8 mouse cellular contexts compared by ENCODE assay signal in the genomic region with DNA sequence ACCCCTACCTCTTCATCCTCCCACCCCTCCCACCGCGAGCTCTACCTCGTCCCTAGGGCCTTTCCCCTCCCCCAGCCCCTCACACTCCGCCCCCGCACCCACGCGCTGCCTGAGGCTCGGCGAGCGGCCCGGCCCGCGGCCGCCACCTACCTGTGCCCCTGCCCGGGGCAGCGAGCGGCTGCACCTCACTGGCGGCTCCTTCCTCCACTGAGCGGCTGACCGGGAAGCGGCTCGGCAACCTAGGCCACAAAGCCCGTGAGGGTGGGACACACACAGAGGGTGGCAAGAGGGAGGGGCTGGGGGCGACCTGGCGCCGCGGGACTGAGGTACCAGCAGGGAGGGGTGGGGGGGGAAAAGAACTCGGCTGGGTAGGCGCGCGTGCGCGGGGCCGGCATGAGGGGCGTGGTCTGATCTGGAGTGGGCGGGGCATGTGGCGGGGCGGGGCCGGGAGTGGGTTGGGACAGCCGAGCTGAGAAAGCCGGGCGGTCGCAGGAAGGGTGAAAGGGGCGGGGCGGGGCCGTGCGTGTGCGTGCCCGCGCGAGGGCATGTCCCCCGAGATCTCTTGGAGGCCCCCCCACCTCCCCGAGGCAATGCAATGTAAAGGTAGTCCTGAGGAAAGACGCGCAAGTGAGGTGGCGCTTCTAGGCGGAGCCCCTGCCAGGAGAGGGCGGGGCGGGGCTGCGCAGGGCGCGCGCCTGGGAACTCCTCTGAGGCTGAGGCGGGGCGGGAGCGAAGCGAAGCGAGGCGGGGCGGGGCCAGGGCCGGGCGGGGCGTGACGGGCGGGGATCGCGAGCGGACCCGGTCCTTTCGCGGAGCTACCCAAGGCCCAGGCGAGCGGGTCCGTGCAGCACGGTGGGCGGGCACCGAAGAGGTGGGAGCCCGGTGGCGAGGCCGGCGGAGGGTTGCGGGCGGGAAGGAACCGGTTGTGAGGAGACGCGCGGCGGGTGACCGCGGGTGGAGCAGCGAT. TPM values are rescaled to one million over a fixed set of nuclear protein-coding genes. Genes with fewer than 3 reads are reported as not detected.
DNase-seq lines count a peak whose midpoint lies in the region; ATAC-seq lines count a peak whose summit lies in the region.

Lrrc42 (minus strand) TSS at position 408 of the 967 bp plus-strand sequence.
Hspb11 (plus strand) TSS at position 469 of the 967 bp plus-strand sequence.

- H3K27ac ChIP-seq in brown adipose tissue, adult 24 weeks (replicated peaks; ENCODE audit: low read depth, low read length): 0 out of 2 replicates have a peak within 1 kb of the TSS, but pooled peaks have one; percentile 34
- peak within 1 kb of the TSS; percentile 86 for H3K27ac ChIP-seq in heart, embryonic 13.5 days (replicated peaks)
- peak within 1 kb of the TSS; percentile 79 for H3K27ac ChIP-seq in liver, embryonic 12.5 days
- peak within 1 kb of the TSS; percentile 81 for H3K27ac ChIP-seq in stomach, embryonic 15.5 days

- H3K36me3 ChIP-seq in heart, embryonic 13.5 days: no peaks in the 10 kb centered on the region
- no peaks in the 10 kb centered on the region for H3K36me3 ChIP-seq in liver, embryonic 12.5 days
- H3K36me3 ChIP-seq in stomach, embryonic 15.5 days: no peaks in the 10 kb centered on the region

- H3K27me3 ChIP-seq in heart, embryonic 13.5 days (replicated peaks): no peaks in the 10 kb centered on the region
- H3K27me3 ChIP-seq in liver, embryonic 12.5 days (replicated peaks): no peaks in the 10 kb centered on the region
- no peaks in the 10 kb centered on the region for H3K27me3 ChIP-seq in stomach, embryonic 15.5 days (replicated peaks)

- peak within 1 kb of the TSS; percentile 97 for H3K4me3 ChIP-seq in brown adipose tissue, adult 24 weeks (ENCODE audit: insufficient read depth, low read depth, low read length)
- H3K4me3 ChIP-seq in heart, embryonic 13.5 days: peak within 1 kb of the TSS; percentile 86
- peak within 1 kb of the TSS; percentile 80 for H3K4me3 ChIP-seq in liver, embryonic 12.5 days
- peak within 1 kb of the TSS; percentile 89 for H3K4me3 ChIP-seq in stomach, embryonic 15.5 days (replicated peaks)

- no peaks in the 10 kb centered on the region; the same call in 1 of the 2 replicates for H3K4me1 ChIP-seq in brown adipose tissue, adult 24 weeks (ENCODE audit: control insufficient read depth, insufficient read depth, insufficient read length, low read length)
- peaks cover 44% of the 10 kb centered on the region for H3K4me1 ChIP-seq in heart, embryonic 13.5 days
- H3K4me1 ChIP-seq in liver, embryonic 12.5 days: peaks cover 46% of the 10 kb centered on the region
- peaks cover 13% of the 10 kb centered on the region for H3K4me1 ChIP-seq in stomach, embryonic 15.5 days

- peak; percentile 95 for ATAC-seq in heart, embryonic 13.5 days (ENCODE audit: extremely low read depth, insufficient number of reproducible peaks, low FRiP score, low TSS enrichment)
- peak; percentile 94 for ATAC-seq in liver, embryonic 12.5 days
- peak; percentile 97 for ATAC-seq in stomach, embryonic 15.5 days (ENCODE audit: insufficient read depth, low FRiP score, low read depth)

- peak; percentile 99 for DNase-seq in CD4-positive, CD25-positive, alpha-beta regulatory T cell, adult 2 months (ENCODE audit: low read depth, low spot score)
- peak; percentile 40 for DNase-seq in fat pad, adult 2 months (ENCODE audit: extremely low read depth, low read depth, low spot score)
- DNase-seq in kidney, postnatal 10 days: peak; percentile 98
- peak; percentile 93 to 96 for DNase-seq in natural killer cell, adult 2 months (ENCODE audit: low spot score in 2 of 2)

- under 1% methylated on average over 85 of the region's 101 CpGs for WGBS in heart, embryonic 13.5 days
- under 1% methylated on average over 94 of the region's 101 CpGs for WGBS in liver, embryonic 12.5 days (ENCODE audit: insufficient replicate concordance)
- WGBS in stomach, embryonic 15.5 days: under 1% methylated on average over 86 of the region's 101 CpGs

- H3K4me2 ChIP-seq in heart, embryonic 13.5 days: peak within 1 kb of the TSS; percentile 78
- H3K4me2 ChIP-seq in liver, embryonic 12.5 days: peak within 1 kb of the TSS; percentile 99
- H3K4me2 ChIP-seq in stomach, embryonic 15.5 days: peak within 1 kb of the TSS; percentile 73

- peak within 1 kb of the TSS; percentile 91 for H3K9ac ChIP-seq in heart, embryonic 13.5 days
- H3K9ac ChIP-seq in liver, embryonic 12.5 days: peak within 1 kb of the TSS; percentile 82
- peak within 1 kb of the TSS; percentile 74 for H3K9ac ChIP-seq in stomach, embryonic 15.5 days

- no peaks in the 10 kb centered on the region for H3K9me3 ChIP-seq in heart, embryonic 13.5 days
- H3K9me3 ChIP-seq in liver, embryonic 12.5 days (replicated peaks): no peaks in the 10 kb centered on the region
- H3K9me3 ChIP-seq in stomach, embryonic 15.5 days: no peaks in the 10 kb centered on the region

RNA-seq across cellular contexts. Expression of gene Lrrc42, which starts in this region (rescaled TPM):
- polyA plus RNA-seq in brown adipose tissue, adult 24 weeks (2012; ENCODE audit: insufficient read depth, insufficient read length, missing spikeins): 6.9 and 9.2 TPM in 2 replicates
- 53.5 and 56.9 TPM in 2 replicates for polyA plus RNA-seq in heart, embryonic 13.5 days (2015; fragmentation: Nextera tagmentation; extraction: Ambion mirVana)
- polyA plus RNA-seq in liver, embryonic 12.5 days (2016; fragmentation: Nextera tagmentation; extraction: Ambion mirVana): 19.7 and 21.7 TPM in 2 replicates
- polyA plus RNA-seq in stomach, embryonic 15.5 days (2015; fragmentation: Nextera tagmentation; extraction: Ambion mirVana): 54.4 TPM in 2 replicates

RNA-seq across cellular contexts. Expression of gene Hspb11, which starts in this region (rescaled TPM):
- 30.9 and 58.4 TPM in 2 replicates for polyA plus RNA-seq in brown adipose tissue, adult 24 weeks (2012; ENCODE audit: insufficient read depth, insufficient read length, missing spikeins)
- 33.4 and 36.2 TPM in 2 replicates for polyA plus RNA-seq in heart, embryonic 13.5 days (2015; fragmentation: Nextera tagmentation; extraction: Ambion mirVana)
- polyA plus RNA-seq in liver, embryonic 12.5 days (2016; fragmentation: Nextera tagmentation; extraction: Ambion mirVana): 9.2 and 10.4 TPM in 2 replicates
- 32.3 and 34.4 TPM in 2 replicates for polyA plus RNA-seq in stomach, embryonic 15.5 days (2015; fragmentation: Nextera tagmentation; extraction: Ambion mirVana)

Comparison
In these comparisons a context has a peak if more than half of its experiments do, and no peak if none do; other contexts are left out.
1. Peak in every context shown above with its lines: DNase-seq, ATAC-seq, H3K4me3 ChIP-seq and H3K27ac ChIP-seq.
2. DNase-seq: peak in every context shown above with its lines; median percentile 99 in CD4-positive, CD25-positive, alpha-beta regulatory T cell, adult 2 months; 98 in kidney, postnatal 10 days; 94 in natural killer cell, adult 2 months; 40 in fat pad, adult 2 months.
3. H3K27ac ChIP-seq: peak in every context shown above with its lines; median percentile 86 in heart, embryonic 13.5 days; 81 in stomach, embryonic 15.5 days; 79 in liver, embryonic 12.5 days; 34 in brown adipose tissue, adult 24 weeks.